Mouse (Mus musculus): ENCODE results near the gene Edn3.

- no peak for TF ChIP-seq EP300 (IDR thresholded peaks at IDR 0.05)
- no peak for TF ChIP-seq CTCF (IDR thresholded peaks at IDR 0.05)
Observed at GRCm38 (mm10) chr2:174774177-174775111, 14.0 kb downstream of the Edn3 start.
